Mouse (Mus musculus): ENCODE results near the gene Megf9.

DNA sequence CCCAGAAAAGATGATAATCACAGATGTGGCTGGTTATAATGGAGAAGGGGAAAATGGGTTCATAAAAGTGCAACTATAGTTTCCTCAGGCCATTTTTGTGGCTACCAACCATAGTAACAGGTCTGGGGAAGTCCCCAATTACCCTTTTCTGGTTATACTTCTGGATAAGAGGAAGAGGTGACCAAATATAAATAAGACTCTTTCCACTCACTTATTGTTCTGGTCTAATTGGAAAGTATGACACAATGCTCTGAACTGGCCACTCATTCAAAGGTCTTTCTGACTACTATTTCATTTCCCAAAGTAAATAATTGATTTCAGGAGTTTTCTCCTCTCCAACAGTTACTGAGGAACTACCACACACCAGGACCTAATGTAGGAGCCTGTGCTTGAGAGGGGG lies 19.3 kb downstream of the Megf9 start:
- TF ChIP-seq CTCF (IDR thresholded peaks at IDR 0.05; ENCODE audit: low read depth) (no peak), EP300 (IDR thresholded peaks at IDR 0.05; ENCODE audit: low read depth) (no peak)

Data from liver, embryonic 14.5 days (tissue).